Mouse (Mus musculus) cerebellum, adult 2 months (tissue): ENCODE data around the gene Eme1. TPM values are rescaled to one million over a fixed set of nuclear protein-coding genes. Genes with fewer than 3 reads are reported as not detected.

Experiments
- DNase-seq, 2 experiments: peaks; one replicate each; pipeline ENCODE4 v3.0.0; 2021
- H3K27ac ChIP-seq: fragments of 200-500 bp; 2 replicates; pipeline ENCODE4 v1.5.1; 2012; ENCODE audit warnings: low read length, control low read depth, inconsistent platforms; ENCODE audit not compliant: insufficient read depth
- H3K27me3 ChIP-seq: fragments of 200-500 bp; 2 replicates; pipeline ENCODE4 v1.6.1; 2012; ENCODE audit warnings: inconsistent platforms, mild to moderate bottlenecking, low read length, moderate library complexity; ENCODE audit not compliant: control insufficient read depth, insufficient read depth
- H3K4me1 ChIP-seq: fragments of 200-500 bp; 2 replicates; pipeline ENCODE4 v1.6.1; 2011; ENCODE audit warnings: low read length; ENCODE audit not compliant: control insufficient read depth, insufficient read depth
- H3K4me3 ChIP-seq: fragments of 200-500 bp; replicated peaks from 2 replicates; pipeline ENCODE3; 2011; ENCODE audit warnings: mild to moderate bottlenecking, low read depth, low read length, control low read depth; ENCODE audit not compliant: insufficient read depth
- CTCF ChIP-seq: fragments of 200-500 bp; IDR thresholded peaks from 2 replicates; pipeline ENCODE4 v1.5.1; 2011; ENCODE audit warnings: low read depth, mild to moderate bottlenecking, control low read depth, low read length, moderate library complexity, borderline replicate concordance; ENCODE audit not compliant: insufficient read depth
- POLR2A ChIP-seq: fragments of 200-500 bp; IDR thresholded peaks from 2 replicates; pipeline ENCODE4 v1.6.1; 2011; ENCODE audit warnings: low read length, control low read depth, borderline replicate concordance; ENCODE audit not compliant: insufficient read depth
- WGBS: fragments of 180-500 bp; shearing (Covaris S2); methylation state at CpG from one replicate; pipeline ENCODE4 v1.1.7; 2018; 5-methylcytosine and 5-hydroxymethylcytosine counted together
- polyA plus RNA-seq: library from polyadenylated mRNA; depleted of rRNA; stranded (reverse); fragments of >200 nt; gene quantifications from 2 replicates; pipeline ENCODE4 v1.2.3, GENCODE M21; 2012; rRNA removed

Gene Eme1
- polyA plus RNA-seq, 1 experiment = 0.21 TPM

DNA sequence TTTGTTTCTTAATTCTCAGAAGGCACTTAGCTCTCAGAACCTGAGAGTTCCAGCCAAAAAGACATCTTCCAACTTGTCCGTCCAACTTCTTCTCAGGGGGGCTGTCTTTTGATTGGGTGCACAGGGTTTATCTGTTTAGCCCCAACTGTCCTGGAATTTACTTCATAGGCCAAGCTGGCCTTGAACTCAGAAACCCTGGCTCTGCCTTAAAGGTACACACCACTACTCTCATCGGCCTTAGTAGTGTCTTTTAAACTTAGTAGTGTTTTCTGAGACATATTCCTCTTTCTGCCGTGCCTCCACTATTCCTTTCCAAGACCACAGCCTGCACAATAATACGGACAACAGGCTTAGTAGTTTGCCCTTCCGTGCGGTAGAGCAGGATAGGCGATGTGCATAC is 53.3 kb downstream of the Eme1 start:
- no peak for DNase-seq
- Histone ChIP-seq H3K27me3 (no peaks in the 10 kb centered on the region; the same call in 1 of the 2 replicates), H3K27ac (no peak overlapping the region), H3K4me1 (no peaks in the 10 kb centered on the region), H3K4me3 (no peak overlapping the region)
- TF ChIP-seq POLR2A (no peak), CTCF (no peak)
- 87% methylated on average over 7 of the region's 7 CpGs for WGBS

DNA sequence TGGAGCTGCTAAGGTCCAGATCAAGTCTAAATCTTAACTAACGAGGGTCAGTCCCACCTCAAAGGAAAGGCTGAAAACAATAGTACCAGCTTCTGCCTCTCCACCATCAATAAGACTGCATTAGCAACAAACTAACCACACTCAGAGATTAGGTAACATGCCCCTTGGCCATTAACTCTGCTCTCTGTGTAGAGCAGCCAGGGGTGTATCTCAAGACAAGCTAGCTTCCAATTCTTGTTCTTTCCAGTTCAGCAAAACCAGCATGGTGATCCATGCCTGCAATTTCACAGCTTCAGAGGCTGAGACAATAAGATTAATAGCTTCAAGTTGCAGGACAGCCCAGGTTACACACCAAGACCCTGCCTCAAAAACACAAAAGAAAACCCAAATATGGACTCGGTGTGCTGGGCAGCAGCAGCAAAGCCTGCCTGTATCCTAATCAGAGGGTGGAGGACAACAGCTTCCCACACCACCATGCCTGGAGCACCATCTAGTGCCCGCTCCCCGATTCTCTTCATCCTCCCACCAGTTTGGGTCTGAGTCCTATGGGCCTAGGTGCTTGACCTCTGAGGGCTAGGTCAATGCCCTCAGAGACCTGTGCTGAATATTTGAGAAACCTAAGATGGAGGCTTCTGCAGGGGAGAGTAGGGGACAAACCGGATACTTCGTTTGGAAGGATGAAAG is 55.2 kb downstream of the Eme1 start:
- H3K4me1 ChIP-seq = no peaks in the 10 kb centered on the region
- H3K27me3 ChIP-seq = no peaks in the 10 kb centered on the region; the same call in 1 of the 2 replicates
- H3K27ac ChIP-seq = no peak overlapping the region
- WGBS = 85% methylated on average over 6 of the region's 6 CpGs
- no peak overlapping the region for H3K4me3 ChIP-seq
- no peak for TF ChIP-seq CTCF
- DNase-seq = no peak

DNA sequence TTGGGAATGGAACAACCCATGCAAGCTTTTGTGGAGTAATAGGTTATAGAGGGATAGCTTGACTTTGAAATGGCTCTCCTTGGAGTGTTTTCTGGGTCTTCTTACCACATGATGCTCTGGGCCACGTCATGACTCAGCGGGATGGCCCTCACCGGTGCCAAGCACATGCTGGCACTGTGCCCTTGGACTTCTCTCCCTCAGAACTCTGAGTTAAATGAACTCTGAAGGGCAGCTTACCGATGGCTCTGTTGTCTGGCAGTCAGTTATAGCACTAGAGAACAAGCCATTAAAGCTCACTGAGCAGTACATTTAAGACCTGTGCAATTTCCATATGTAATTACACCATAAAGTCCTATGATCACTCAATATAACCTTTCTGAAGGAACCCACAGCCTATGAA is 56.4 kb downstream of the Eme1 start:
- no peak overlapping the region for H3K27ac ChIP-seq
- DNase-seq = peak in 1 of 2 experiments; percentile 17
- H3K4me1 ChIP-seq = no peaks in the 10 kb centered on the region
- H3K27me3 ChIP-seq = no peaks in the 10 kb centered on the region; the same call in 1 of the 2 replicates
- H3K4me3 ChIP-seq = no peak overlapping the region
- TF ChIP-seq POLR2A (no peak), CTCF (no peak)
- WGBS = 7% methylated on average over 4 of the region's 4 CpGs

DNA sequence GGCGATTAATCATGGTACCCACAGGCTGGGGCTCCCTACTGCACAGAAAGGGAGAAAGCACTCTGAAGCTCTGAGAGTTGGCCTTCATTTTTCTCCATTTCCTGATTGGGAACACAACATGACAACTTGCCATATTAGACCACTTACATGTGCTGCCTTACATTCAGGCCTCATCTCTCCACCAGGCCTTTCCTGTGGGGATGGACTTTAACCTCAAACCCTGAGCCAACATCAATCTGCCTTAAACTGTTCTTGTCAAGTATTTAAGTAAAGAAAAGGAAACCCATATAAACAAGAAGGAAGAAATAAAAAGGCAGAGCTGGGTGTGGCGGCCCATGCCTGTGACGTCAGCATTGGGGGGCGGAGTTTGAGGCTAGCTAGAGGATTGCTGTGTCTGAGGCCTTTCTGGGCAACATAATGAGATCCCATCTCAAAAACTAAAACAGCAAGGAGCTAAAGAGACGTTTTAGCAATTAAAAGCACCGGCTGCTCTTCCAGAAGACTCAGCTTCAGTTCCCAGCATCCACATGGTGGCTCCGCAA is 57.4 kb downstream of the Eme1 start:
- no peak overlapping the region for H3K4me3 ChIP-seq
- TF ChIP-seq POLR2A = no peak
- no peak for TF ChIP-seq CTCF
- H3K27ac ChIP-seq = no peak overlapping the region
- no peaks in the 10 kb centered on the region for H3K27me3 ChIP-seq
- no peak for DNase-seq
- no peaks in the 10 kb centered on the region for H3K4me1 ChIP-seq
- WGBS = 76% methylated on average over 7 of the region's 7 CpGs

Other genes with a start within 250 kb of the Eme1 start
- gene Cacna1g, start 179.8 kb downstream of the Eme1 start, polyA plus RNA-seq = 199 and 248 TPM in 2 replicates
- gene Spata20, start 167.8 kb downstream of the Eme1 start, polyA plus RNA-seq = 1.5 and 1.9 TPM in 2 replicates
- gene Epn3, start 154.0 kb downstream of the Eme1 start, polyA plus RNA-seq = 31.1 and 35.9 TPM in 2 replicates
- 3.6 and 4.9 TPM in 2 replicates for gene Mycbpap, start 132.2 kb downstream of the Eme1 start, polyA plus RNA-seq
- gene Rsad1, start 104.7 kb downstream of the Eme1 start, polyA plus RNA-seq = 19.7 and 20.8 TPM in 2 replicates
- gene Chad, start 88.9 kb downstream of the Eme1 start, polyA plus RNA-seq = 0.82 and 1.1 TPM in 2 replicates
- gene Acsf2, start 52.1 kb downstream of the Eme1 start, polyA plus RNA-seq = 13.1 and 15.2 TPM in 2 replicates
- gene Lrrc59, start 24.2 kb downstream of the Eme1 start, polyA plus RNA-seq = 71.9 and 72.1 TPM in 2 replicates
- gene Mrpl27, start 197 bp downstream of the Eme1 start, polyA plus RNA-seq = 129 and 136 TPM in 2 replicates
- 30.5 and 30.7 TPM in 2 replicates for gene Xylt2, start 23.6 kb upstream of the Eme1 start, polyA plus RNA-seq
- gene Gm11541, start 50.5 kb upstream of the Eme1 start, polyA plus RNA-seq = not detected in 2 replicates
- 0.33 and 0.48 TPM in 2 replicates for gene Cdc34b, start 87.8 kb upstream of the Eme1 start, polyA plus RNA-seq
- not detected in 2 replicates for gene Tmem92, start 128.7 kb upstream of the Eme1 start, polyA plus RNA-seq